8 mouse cellular contexts compared by ENCODE assay signal in the genomic region with DNA sequence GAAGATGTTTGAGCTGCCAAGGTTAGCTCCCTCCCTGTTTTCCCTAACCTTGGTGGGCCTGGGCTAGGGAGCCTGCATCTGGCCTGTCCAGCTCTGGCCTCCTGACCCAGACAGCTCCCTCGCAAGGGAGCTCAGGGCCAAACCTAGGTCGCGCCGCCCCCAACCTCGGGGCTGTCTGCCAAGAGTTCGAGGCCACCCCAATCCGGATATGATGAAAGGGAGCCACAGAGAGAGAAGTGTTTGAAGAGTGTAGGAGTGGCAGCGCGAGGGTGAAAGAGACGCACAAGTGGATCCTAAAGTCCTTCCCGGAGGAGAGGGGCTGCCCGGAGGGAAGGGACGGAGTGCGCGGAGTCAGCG. TPM values are rescaled to one million over a fixed set of nuclear protein-coding genes. Genes with fewer than 3 reads are reported as not detected.
A peak's percentile ranks its signal among the peaks of the same experiment; 100 is the strongest.
DNase-seq lines count a peak whose midpoint lies in the region; ATAC-seq lines count a peak whose summit lies in the region.

A gene (plus strand): TSS at position 201 of the 357 bp plus-strand sequence.

- WGBS in embryonic facial prominence, embryonic 12.5 days, result 0% methylated on average over 16 of the region's 16 CpGs
- WGBS in heart, embryonic 12.5 days, result under 1% methylated on average over 16 of the region's 16 CpGs
- 0% methylated on average over 11 of the region's 16 CpGs for WGBS in kidney, embryonic 14.5 days

- no peaks in the 10 kb centered on the region for H3K36me3 ChIP-seq in embryonic facial prominence, embryonic 12.5 days
- H3K36me3 ChIP-seq in heart, embryonic 12.5 days, result no peaks in the 10 kb centered on the region
- H3K36me3 ChIP-seq in kidney, embryonic 14.5 days (ENCODE audit: control insufficient read depth, insufficient read depth, low read length), result no peaks in the 10 kb centered on the region

- DNase-seq in right cerebral cortex, postnatal 14 days, result peak; percentile 8
- no peak for DNase-seq in right cerebral cortex, postnatal 4 days
- peak; percentile 84 for DNase-seq in lung, postnatal 10 days
- DNase-seq in ovary, postnatal 36 days (ENCODE audit: low spot score), result peak; percentile 90
- DNase-seq in right cerebral cortex, postnatal 25 days, result no peak

- peaks cover 5% of the 10 kb centered on the region; the same call in 1 of the 2 replicates for H3K27me3 ChIP-seq in embryonic facial prominence, embryonic 12.5 days
- no peaks in the 10 kb centered on the region for H3K27me3 ChIP-seq in heart, embryonic 12.5 days (replicated peaks)
- no peaks in the 10 kb centered on the region for H3K27me3 ChIP-seq in kidney, embryonic 14.5 days (ENCODE audit: control insufficient read depth, insufficient read depth, low read length)

- H3K9ac ChIP-seq in embryonic facial prominence, embryonic 12.5 days, result peak within 1 kb of the TSS; percentile 85
- H3K9ac ChIP-seq in heart, embryonic 12.5 days, result peak within 1 kb of the TSS; percentile 89
- peak within 1 kb of the TSS; percentile 80 for H3K9ac ChIP-seq in kidney, embryonic 14.5 days (ENCODE audit: low read depth, low read length)

- peak within 1 kb of the TSS; percentile 72 for H3K4me3 ChIP-seq in embryonic facial prominence, embryonic 12.5 days
- peak within 1 kb of the TSS; percentile 87 for H3K4me3 ChIP-seq in heart, embryonic 12.5 days
- peak within 1 kb of the TSS; percentile 66 for H3K4me3 ChIP-seq in kidney, embryonic 14.5 days (ENCODE audit: low read length)

- peak within 1 kb of the TSS; percentile 84 for H3K4me2 ChIP-seq in embryonic facial prominence, embryonic 12.5 days (replicated peaks)
- H3K4me2 ChIP-seq in heart, embryonic 12.5 days, result peak within 1 kb of the TSS; percentile 75
- H3K4me2 ChIP-seq in kidney, embryonic 14.5 days (replicated peaks; ENCODE audit: low read depth, low read length), result peak within 1 kb of the TSS; percentile 71

- peak within 1 kb of the TSS; percentile 87 for H3K27ac ChIP-seq in embryonic facial prominence, embryonic 12.5 days
- peak within 1 kb of the TSS; percentile 72 for H3K27ac ChIP-seq in heart, embryonic 12.5 days (ENCODE audit: poor library complexity, severe bottlenecking)
- peak within 1 kb of the TSS; percentile 81 for H3K27ac ChIP-seq in kidney, embryonic 14.5 days (ENCODE audit: low read depth, low read length)

- H3K4me1 ChIP-seq in embryonic facial prominence, embryonic 12.5 days, result 0 out of 2 replicates have a peak, but pooled peaks cover 9% of the 10 kb centered on the region
- peaks cover 11% of the 10 kb centered on the region; the same call in 1 of the 2 replicates for H3K4me1 ChIP-seq in heart, embryonic 12.5 days (replicated peaks)
- H3K4me1 ChIP-seq in kidney, embryonic 14.5 days (ENCODE audit: control insufficient read depth, insufficient read depth, low read length), result no peaks in the 10 kb centered on the region; the same call in 1 of the 2 replicates

- no peaks in the 10 kb centered on the region for H3K9me3 ChIP-seq in embryonic facial prominence, embryonic 12.5 days
- no peaks in the 10 kb centered on the region for H3K9me3 ChIP-seq in heart, embryonic 12.5 days (replicated peaks)
- H3K9me3 ChIP-seq in kidney, embryonic 14.5 days (ENCODE audit: control insufficient read depth, low read length), result no peaks in the 10 kb centered on the region

- ATAC-seq in embryonic facial prominence, embryonic 12.5 days (ENCODE audit: insufficient number of reproducible peaks, insufficient read depth, low FRiP score, low TSS enrichment), result peak; percentile 30; the same call in 1 of the 2 replicates
- peak; percentile 51 for ATAC-seq in heart, embryonic 12.5 days (ENCODE audit: insufficient number of reproducible peaks, low FRiP score)
- ATAC-seq in kidney, embryonic 14.5 days (ENCODE audit: low FRiP score, low TSS enrichment), result peak; percentile 65

RNA-seq across cellular contexts. Expression of the gene that starts here (rescaled TPM):
- 10.4 and 13.6 TPM in 2 replicates for polyA plus RNA-seq in embryonic facial prominence, embryonic 12.5 days (2016; fragmentation: Nextera tagmentation; extraction: Ambion mirVana)
- polyA plus RNA-seq in heart, embryonic 12.5 days (2016; fragmentation: Nextera tagmentation; extraction: Ambion mirVana), result 7.0 and 7.8 TPM in 2 replicates
- polyA plus RNA-seq in kidney, embryonic 14.5 days (2014; fragmentation: Nextera tagmentation; extraction: Ambion mirVana), result 7.2 and 7.4 TPM in 2 replicates

Comparison
In these comparisons a context has a peak if more than half of its experiments do, and no peak if none do; other contexts are left out.
1. DNase-seq: peak in right cerebral cortex, postnatal 14 days (single experiment), lung, postnatal 10 days (single experiment) and ovary, postnatal 36 days (single experiment); none in right cerebral cortex, postnatal 4 days (single experiment) and right cerebral cortex, postnatal 25 days (single experiment).
2. Peak in every context shown above with its lines, with median percentiles within 50 percentile points of each other: ATAC-seq, H3K27ac ChIP-seq, H3K4me2 ChIP-seq, H3K4me3 ChIP-seq and H3K9ac ChIP-seq.